Comparison of ENCODE assay signal across 23 mouse cellular contexts in genomic region chr13:96653041-96653440, GRCm38 (mm10). TPM values are rescaled to one million over a fixed set of nuclear protein-coding genes. Genes with fewer than 3 reads are reported as not detected.
DNase-seq lines count a peak whose midpoint lies in the region; ATAC-seq lines count a peak whose summit lies in the region.
"Had no signal": no experiment of that assay in that cellular context is flagged by ENCODE, and none has a peak within 500 bp of the region (broad histone marks: within the 10 kb centered on the region; RNA-seq: fewer than 3 reads in every experiment).

No protein-coding gene starts in this region.

- peak; percentile 90 for ATAC-seq in frontal cortex, adult (ENCODE audit: low TSS enrichment)
- ATAC-seq: hindbrain, postnatal 0 days; intestine, embryonic 16.5 days; liver, embryonic 12.5 days; liver, postnatal 0 days; lung, postnatal 0 days; midbrain, embryonic 15.5 days had no signal

- no peak for DNase-seq in frontal cortex, postnatal 14 days (ENCODE audit: low spot score in 2 of 2)
- peak; percentile 33 to 51 for DNase-seq in layer of hippocampus, adult 18-20 months (ENCODE audit: low spot score in 2 of 2)
- no peak for DNase-seq in layer of hippocampus, postnatal 10 days (ENCODE audit: low spot score in 2 of 2)
- peak; percentile 49 for DNase-seq in right cerebral cortex, adult 18-20 months
- DNase-seq in right cerebral cortex, postnatal 4 days: no peak
- no peak for DNase-seq in gastrocnemius, adult 8-10 months (ENCODE audit: low spot score in 2 of 2)
- DNase-seq: adrenal gland, adult 8-10 months; cerebellum, adult 8-10 months; cerebellum, postnatal 25 days; gastrocnemius, postnatal 14 days; heart, postnatal 14 days; kidney, adult 9 months; kidney, postnatal 10 days; left cerebral cortex, postnatal 4 days; liver, postnatal 0 days; lung, postnatal 4 days; thymus, postnatal 14 days had no signal

RNA-seq across cellular contexts. Expression of gene Hmgcr, which starts 17.7 kb away (rescaled TPM):
- 100 to 1,000 TPM; 111 to 128 TPM for total RNA-seq in layer of hippocampus, adult 18-20 months (2021)
- 100 to 1,000 TPM; 268 to 334 TPM for total RNA-seq in layer of hippocampus, postnatal 10 days (2021)
- 1 to 10 TPM; 2.3 to 4.3 (median 3.8) TPM for total RNA-seq in gastrocnemius, adult 8-10 months (2022)

Comparison
In these comparisons a context has a peak if more than half of its experiments do, and no peak if none do; other contexts are left out.
1. DNase-seq: peak in layer of hippocampus, adult 18-20 months (2 of 2) and right cerebral cortex, adult 18-20 months (single experiment); none in frontal cortex, postnatal 14 days (0 of 2), layer of hippocampus, postnatal 10 days (0 of 2), right cerebral cortex, postnatal 4 days (single experiment) and gastrocnemius, adult 8-10 months (0 of 2).
2. RNA of gene Hmgcr, which starts 17.7 kb away (total RNA-seq): 268 to 334 TPM in layer of hippocampus, postnatal 10 days and 111 to 128 TPM in layer of hippocampus, adult 18-20 months; 2.3 to 4.3 TPM in gastrocnemius, adult 8-10 months; every median in the first group is over 10 times any median in the second.